ENCODE assay signal across 12 mouse cellular contexts in the genomic region with DNA sequence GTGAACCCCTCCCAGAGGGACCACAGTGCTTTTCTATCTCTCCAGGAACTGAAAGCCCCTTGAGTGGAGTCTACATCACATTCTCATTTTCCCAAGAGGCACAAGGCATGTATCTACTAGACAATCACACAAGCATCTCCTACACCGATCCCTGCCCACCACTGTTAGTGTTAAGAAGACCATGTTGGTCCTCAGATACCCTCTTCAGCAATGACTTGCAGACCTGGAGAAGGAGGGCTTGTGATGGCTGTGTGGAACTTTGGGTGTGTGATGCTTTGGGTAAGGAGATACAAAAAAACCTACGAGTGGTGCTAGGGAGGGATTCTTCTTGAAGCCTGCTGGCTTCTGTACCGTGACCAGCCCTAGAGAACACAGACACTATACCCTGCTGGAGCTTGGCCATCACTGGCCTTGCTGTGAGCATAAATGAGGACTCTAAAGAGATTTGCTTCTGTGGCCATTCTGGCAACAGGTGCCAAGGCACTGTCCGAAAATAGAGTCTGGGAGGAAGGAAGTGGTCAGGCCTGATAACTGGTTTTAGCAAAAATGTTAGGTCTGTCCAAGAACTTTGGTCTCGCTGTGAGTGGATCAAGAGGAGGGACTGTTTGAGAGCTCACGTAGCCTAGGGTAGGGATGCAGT.
DNase-seq lines count a peak whose midpoint lies in the region; ATAC-seq and TF ChIP-seq lines count a peak whose summit lies in the region.
"Had no signal": no experiment of that assay in that cellular context is flagged by ENCODE, and none has a peak within 500 bp of the region (broad histone marks: within the 10 kb centered on the region; RNA-seq: fewer than 3 reads in every experiment).

No protein-coding gene starts in this region.

- H3K4me1 ChIP-seq in liver, adult 2 months (ENCODE audit: control insufficient read depth, insufficient read depth, low read length): peaks cover 15% of the 10 kb centered on the region
- peaks cover 8% of the 10 kb centered on the region; the same call in 1 of the 2 replicates for H3K4me1 ChIP-seq in embryonic facial prominence, embryonic 15.5 days
- peaks cover 77% of the 10 kb centered on the region for H3K4me1 ChIP-seq in megakaryocyte, embryonic 14.5 days

- peak overlapping the region; percentile 3 for H3K27ac ChIP-seq in liver, adult 2 months (replicated peaks; ENCODE audit: insufficient read depth, low read depth, low read length)
- peak overlapping the region; percentile 28; the same call in 1 of the 2 replicates for H3K27ac ChIP-seq in embryonic facial prominence, embryonic 15.5 days (replicated peaks)

- H3K36me3 ChIP-seq in liver, adult 2 months (ENCODE audit: control insufficient read depth, insufficient read depth, low read length): peaks cover 15% of the 10 kb centered on the region
- peaks cover 16% of the 10 kb centered on the region for H3K36me3 ChIP-seq in embryonic facial prominence, embryonic 15.5 days
- H3K36me3 ChIP-seq in megakaryocyte, embryonic 14.5 days (replicated peaks; ENCODE audit: low read length): peaks cover 42% of the 10 kb centered on the region

- TF ChIP-seq CTCF in liver, adult 2 months (IDR thresholded peaks at IDR 0.05; ENCODE audit: low read depth, low read length): no peak

- peak; percentile 97 for DNase-seq in heart, adult 11 months
- DNase-seq in heart, postnatal 25 days (ENCODE audit: low spot score): no peak
- no peak for DNase-seq in liver, adult 2 months (ENCODE audit: extremely low read depth, low read depth, low spot score)
- no peak for DNase-seq in liver
- no peak for DNase-seq in lung, postnatal 25 days (ENCODE audit: low spot score)
- no peak for DNase-seq in left cerebral cortex, adult 9 months (ENCODE audit: low spot score in 2 of 2)
- DNase-seq: lung, adult 2 months had no signal

- intact Hi-C loops in heart, postnatal 25 days (cut with DNase I): no loop called here

- 70% methylated on average over 6 of the region's 6 CpGs for WGBS in liver, adult 2 months
- 79% methylated on average over 6 of the region's 6 CpGs for WGBS in embryonic facial prominence, embryonic 15.5 days

- no peak for TF ChIP-seq POLR2A in liver, adult 2 months (IDR thresholded peaks at IDR 0.05; ENCODE audit: extremely low read depth, insufficient read depth, low read length)

- H3K9me3 ChIP-seq in embryonic facial prominence, embryonic 15.5 days (replicated peaks): no peaks in the 10 kb centered on the region
- H3K9me3 ChIP-seq in megakaryocyte, embryonic 14.5 days: no peaks in the 10 kb centered on the region

- H3K9ac ChIP-seq in liver, adult 2 months (ENCODE audit: low read depth, low read length): no peak overlapping the region
- H3K9ac ChIP-seq in embryonic facial prominence, embryonic 15.5 days: no peak overlapping the region

- peak; percentile 32 for ATAC-seq in embryonic facial prominence, embryonic 15.5 days (ENCODE audit: insufficient number of reproducible peaks, low FRiP score, low TSS enrichment, low read depth)
- ATAC-seq: CD4-positive, CD25-positive, alpha-beta regulatory T cell, adult 4 months; inflammation-experienced regulatory T-cells, adult 6 months; midbrain, embryonic 16.5 days had no signal

- no peak overlapping the region for H3K4me3 ChIP-seq in liver, adult 2 months (ENCODE audit: insufficient read depth, low read depth, low read length)
- H3K4me3 ChIP-seq in embryonic facial prominence, embryonic 15.5 days (replicated peaks): no peak overlapping the region
- H3K4me3 ChIP-seq in megakaryocyte, embryonic 14.5 days (replicated peaks): peak overlapping the region; percentile 57

- no peaks in the 10 kb centered on the region for H3K27me3 ChIP-seq in liver, adult 2 months (ENCODE audit: control insufficient read depth, insufficient read depth, low read length)
- H3K27me3 ChIP-seq in embryonic facial prominence, embryonic 15.5 days: no peaks in the 10 kb centered on the region
- H3K27me3 ChIP-seq in megakaryocyte, embryonic 14.5 days (replicated peaks): no peaks in the 10 kb centered on the region

- no peaks in the 10 kb centered on the region for H3K79me2 ChIP-seq in liver, adult 2 months (ENCODE audit: control insufficient read depth, insufficient read depth, low read length)

- H3K4me2 ChIP-seq in embryonic facial prominence, embryonic 15.5 days (replicated peaks): no peak overlapping the region
